Mouse (Mus musculus): Measurements from ENCODE around the gene Ncoa3.

DNA sequence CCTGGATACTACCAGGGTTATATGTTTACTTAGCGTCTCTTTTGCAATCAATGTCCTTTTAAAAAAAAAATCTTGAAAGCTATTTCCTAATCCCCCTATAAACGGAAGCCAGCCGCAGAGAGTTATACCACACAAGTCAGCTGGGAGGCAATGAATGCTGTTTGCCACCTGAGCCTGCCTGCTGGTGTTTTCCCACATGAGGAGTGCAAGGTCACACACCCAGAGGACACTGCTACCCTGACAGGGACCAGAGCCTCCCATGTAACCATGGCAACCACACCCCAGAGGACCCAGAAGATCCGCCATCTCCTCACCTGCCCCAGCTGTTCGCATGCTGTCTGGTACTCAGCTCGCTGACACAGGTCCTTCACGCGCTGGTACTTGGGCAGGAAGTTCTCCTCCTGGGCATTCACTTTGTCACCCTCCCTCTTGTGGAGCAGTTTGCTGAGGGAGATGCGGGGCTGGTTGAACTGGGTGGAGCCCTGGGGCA lies 91.2 kb downstream of the Ncoa3 start:
- TF ChIP-seq CTCF (IDR thresholded peaks at IDR 0.05; ENCODE audit: borderline replicate concordance, extremely low read depth, insufficient read depth, insufficient read length) (no peak), POLR2A (IDR thresholded peaks at IDR 0.05; ENCODE audit: borderline replicate concordance, extremely low read depth, insufficient read depth, insufficient read length, poor library complexity, severe bottlenecking) (no peak)
